Mouse (Mus musculus): ENCODE measurements around the gene Vmn1r128.
"Not testable (repeated sequence)": the region's sequence is repeated elsewhere in the genome, so short reads cannot be mapped to it uniquely, and the experiment has no call there.

Vmn1r128 gene

DNA sequence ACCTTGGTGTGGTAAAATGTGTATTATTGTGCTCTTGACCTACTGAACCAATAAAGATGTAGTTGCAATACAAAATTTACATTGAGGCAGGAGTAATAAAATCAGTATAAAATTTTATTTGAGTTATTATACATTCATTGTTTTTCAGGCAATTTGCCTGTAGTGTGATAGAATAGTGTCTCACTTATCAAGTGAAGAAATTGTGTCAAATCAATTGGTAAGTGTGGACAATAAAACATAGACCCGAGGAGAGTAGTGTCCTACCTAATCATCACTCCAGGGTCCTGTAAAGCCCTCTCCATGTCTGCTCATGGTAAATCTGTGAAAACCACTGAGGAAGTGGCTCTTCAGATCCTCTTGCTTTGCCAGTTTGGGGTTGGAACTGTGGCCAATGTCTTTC is at the start of gene Vmn1r128:
Vmn1r128 (plus strand) TSS at position 301 of the 400 bp plus-strand sequence.
- in situ Hi-C loops (cut with MboI; ENCODE audit: unreplicated experiment in 2 of 2), result not testable (repeated sequence)

- in situ Hi-C loops (cut with MboI; ENCODE audit: unreplicated experiment in 2 of 2), result not testable (repeated sequence)
Observed at GRCm38 (mm10) chr7:21301367-21301766, 47.8 kb upstream of the Vmn1r128 start, which contains the start of gene Vmn1r126. Gene Vmn1r126 (minus strand): TSS chr7:21301467.

DNA sequence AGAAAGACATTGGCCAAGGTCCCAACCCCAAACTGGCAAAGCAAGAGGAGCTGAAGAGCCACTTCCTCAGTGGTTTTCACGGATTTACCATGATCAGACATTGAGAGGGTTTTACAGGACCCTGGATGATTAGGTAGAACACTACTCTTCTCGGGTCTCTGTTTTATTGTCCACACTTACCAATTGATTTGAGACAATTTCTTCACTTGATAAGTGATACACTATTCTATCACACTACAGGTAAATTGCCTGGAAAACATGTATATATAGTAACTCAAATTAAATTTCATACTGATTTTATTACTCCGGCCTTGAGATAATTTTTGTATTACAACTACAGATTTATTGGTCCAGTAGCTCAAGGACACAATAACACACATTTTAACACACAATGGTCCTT is 29.4 kb upstream of the Vmn1r128 start, which contains the start of gene Vmn1r127:
Vmn1r127 (minus strand) TSS at position 101 of the 400 bp plus-strand sequence.
- in situ Hi-C loops (cut with MboI; ENCODE audit: unreplicated experiment in 2 of 2), result not testable (repeated sequence)

DNA sequence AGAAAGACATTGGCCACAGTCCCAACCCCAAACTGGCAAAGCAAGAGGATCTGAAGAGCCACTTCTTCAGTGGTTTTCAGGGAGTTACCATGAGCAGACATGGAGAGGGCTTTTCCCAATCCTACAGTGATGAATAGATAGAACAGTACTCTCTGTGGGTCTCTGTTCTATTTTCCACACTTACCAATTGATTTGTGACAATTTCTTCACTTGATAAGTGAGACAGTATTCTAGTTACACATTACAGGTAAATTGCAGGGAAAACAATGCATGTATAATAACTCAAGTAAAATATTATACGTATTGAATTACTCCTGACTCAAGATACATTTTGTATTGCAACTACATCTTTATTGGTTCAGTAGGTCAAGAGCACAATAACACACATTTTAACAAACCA is 12.0 kb downstream of the Vmn1r128 start, which contains the start of gene Vmn1r129:
Vmn1r129 (minus strand) TSS at position 101 of the 400 bp plus-strand sequence.
- in situ Hi-C loops (cut with MboI; ENCODE audit: unreplicated experiment in 2 of 2), result not testable (repeated sequence)

Measured in v-Abl transformed pro-B cells (cell line).